Mouse (Mus musculus): ENCODE data around the gene Caprin1. TPM values are rescaled to one million over a fixed set of nuclear protein-coding genes. Genes with fewer than 3 reads are reported as not detected.

Caprin1 gene
- total and polyA plus RNA-seq, 2 experiments from 2014 or later, result 114 to 221 TPM

DNA sequence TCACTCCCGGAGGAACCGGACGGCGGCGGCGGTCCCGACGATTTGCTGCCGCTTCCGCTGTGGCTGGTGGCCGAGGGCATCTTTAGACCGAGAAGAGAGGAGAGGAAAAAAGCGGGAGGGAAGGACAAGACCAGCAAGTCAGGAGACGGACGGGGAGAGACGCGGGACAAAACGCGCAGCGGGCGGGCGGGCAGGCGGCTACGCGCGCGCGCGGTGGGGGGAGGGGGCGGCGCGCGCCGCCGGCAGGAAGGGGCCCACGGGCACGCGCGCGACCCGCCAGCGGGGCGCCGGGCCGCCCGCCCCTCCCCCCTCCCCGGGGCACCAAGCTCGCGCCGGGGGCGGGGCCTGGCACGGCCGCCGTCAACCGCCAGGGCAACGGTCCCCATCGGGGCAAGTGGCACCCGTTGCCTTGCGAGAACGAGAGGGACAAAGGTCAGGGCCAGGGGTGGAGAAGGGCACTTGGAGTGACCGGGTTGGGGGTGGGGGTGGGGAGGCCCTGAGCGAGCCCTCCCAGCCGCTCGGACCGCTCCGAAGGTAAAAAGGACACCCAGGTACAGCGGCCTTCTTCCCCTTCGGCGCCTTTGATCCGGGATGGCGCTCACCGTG lies 485 bp downstream of the Caprin1 start:
- peak overlapping the region; percentile 57 for H3K4me2 ChIP-seq (ENCODE audit: low read depth, low read length)
- H3K9me3 ChIP-seq (replicated peaks; ENCODE audit: control insufficient read depth, low read length), result no peaks in the 10 kb centered on the region
- peak overlapping the region; percentile 100 for H3K27ac ChIP-seq (ENCODE audit: low read depth)
- TF ChIP-seq EP300 (IDR thresholded peaks at IDR 0.05; ENCODE audit: low read depth) (no peak), CTCF (IDR thresholded peaks at IDR 0.05; ENCODE audit: low read depth) (no peak)
- peak; percentile 80 for DNase-seq (ENCODE audit: low spot score)
- H3K36me3 ChIP-seq (replicated peaks; ENCODE audit: control insufficient read depth, insufficient read depth, low read length), result peaks cover 15% of the 10 kb centered on the region
- no peaks in the 10 kb centered on the region for H3K27me3 ChIP-seq (ENCODE audit: control insufficient read depth, insufficient read depth, low read length)
- ATAC-seq (ENCODE audit: insufficient read depth, low read depth), result peak; percentile 76
- WGBS, result 0% methylated on average over 34 of the region's 72 CpGs
- peak overlapping the region; percentile 97 for H3K9ac ChIP-seq (replicated peaks; ENCODE audit: low read depth, low read length)
- H3K4me1 ChIP-seq (ENCODE audit: control insufficient read depth, insufficient read depth), result peaks cover 7% of the 10 kb centered on the region
- peak overlapping the region; percentile 78 for H3K4me3 ChIP-seq (ENCODE audit: low read depth, low read length)

DNA sequence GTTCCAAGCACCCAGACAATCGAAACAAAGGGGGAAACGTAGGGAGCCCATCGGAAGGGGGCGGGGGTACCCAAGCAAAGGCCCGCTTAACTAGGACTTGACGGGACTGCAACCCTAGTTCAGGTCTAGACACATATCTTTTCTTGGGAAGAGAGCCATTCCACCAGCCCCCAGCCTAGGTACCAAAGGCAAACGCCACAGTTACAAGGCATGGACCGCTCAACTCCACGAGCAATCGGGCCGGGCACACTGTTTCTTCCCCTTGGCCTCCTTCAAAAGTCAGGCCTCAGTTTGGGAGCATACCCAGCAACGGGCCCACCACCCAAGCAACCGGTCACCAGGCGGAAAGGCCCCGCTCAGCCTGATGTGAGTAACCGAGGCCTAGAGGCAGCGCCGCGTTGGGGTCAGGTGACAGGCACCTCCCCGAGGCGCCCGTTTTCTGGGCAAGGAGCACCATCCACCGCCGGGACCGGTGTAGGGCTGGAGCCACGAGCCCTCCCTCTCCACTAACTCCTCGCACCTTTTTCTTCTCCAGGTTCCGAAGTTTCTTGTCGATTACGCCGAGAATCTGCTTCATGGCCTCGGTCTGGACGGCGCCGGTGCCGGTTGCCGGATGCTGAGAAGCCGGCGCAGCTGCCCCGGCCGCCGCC lies 1.1 kb downstream of the Caprin1 start:
- 0% methylated on average over 42 of the region's 42 CpGs for WGBS

DNA sequence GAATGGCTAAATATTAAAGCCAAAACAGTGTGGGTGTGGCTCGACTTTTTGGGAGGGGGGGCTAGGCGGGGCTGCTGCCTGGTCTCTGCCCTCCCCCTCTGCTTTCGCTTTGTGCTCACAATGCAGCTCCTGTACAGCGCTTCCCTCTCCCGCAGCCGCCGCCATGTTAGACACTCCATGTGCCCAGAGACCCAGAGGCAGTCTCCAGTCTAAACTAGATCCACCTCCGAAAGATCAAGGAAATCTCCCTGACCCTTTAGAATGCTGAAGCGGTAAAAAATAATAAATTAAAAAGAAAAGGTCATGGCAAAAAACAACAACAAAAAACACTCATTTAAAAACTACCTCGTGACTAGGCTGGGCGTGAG lies 1.6 kb downstream of the Caprin1 start:
- peak overlapping the region; percentile 100 for H3K27ac ChIP-seq (ENCODE audit: low read depth)
- peak; percentile 47 for ATAC-seq (ENCODE audit: insufficient read depth, low read depth)
- peak overlapping the region; percentile 78 for H3K4me3 ChIP-seq (ENCODE audit: low read depth, low read length)
- H3K4me1 ChIP-seq (ENCODE audit: control insufficient read depth, insufficient read depth), result peaks cover 7% of the 10 kb centered on the region
- H3K9me3 ChIP-seq (replicated peaks; ENCODE audit: control insufficient read depth, low read length), result no peaks in the 10 kb centered on the region
- H3K9ac ChIP-seq (replicated peaks; ENCODE audit: low read depth, low read length), result peak overlapping the region; percentile 97
- peak overlapping the region; percentile 57 for H3K4me2 ChIP-seq (ENCODE audit: low read depth, low read length)
- peak; percentile 80 for DNase-seq (ENCODE audit: low spot score)
- no peak for TF ChIP-seq CTCF (IDR thresholded peaks at IDR 0.05; ENCODE audit: low read depth)
- TF ChIP-seq EP300 (IDR thresholded peaks at IDR 0.05; ENCODE audit: low read depth), result 0 out of 2 replicates have a peak, but pooled peaks have one; percentile 22
- peaks cover 19% of the 10 kb centered on the region for H3K36me3 ChIP-seq (replicated peaks; ENCODE audit: control insufficient read depth, insufficient read depth, low read length)
- under 1% methylated on average over 11 of the region's 11 CpGs for WGBS
- H3K27me3 ChIP-seq (ENCODE audit: control insufficient read depth, insufficient read depth, low read length), result no peaks in the 10 kb centered on the region

More for the DNA sequence above, 1.1 kb downstream of the Caprin1 start:
- Histone ChIP-seq H3K27me3 (ENCODE audit: control insufficient read depth, insufficient read depth, low read length) (no peaks in the 10 kb centered on the region), H3K4me1 (ENCODE audit: control insufficient read depth, insufficient read depth) (peaks cover 7% of the 10 kb centered on the region), H3K27ac (ENCODE audit: low read depth) (peak overlapping the region; percentile 100), H3K9ac (replicated peaks; ENCODE audit: low read depth, low read length) (peak overlapping the region; percentile 97), H3K9me3 (replicated peaks; ENCODE audit: control insufficient read depth, low read length) (no peaks in the 10 kb centered on the region), H3K4me3 (ENCODE audit: low read depth, low read length) (peak overlapping the region; percentile 78), H3K4me2 (ENCODE audit: low read depth, low read length) (peak overlapping the region; percentile 57), H3K36me3 (replicated peaks; ENCODE audit: control insufficient read depth, insufficient read depth, low read length) (peaks cover 15% of the 10 kb centered on the region)
- TF ChIP-seq EP300 (IDR thresholded peaks at IDR 0.05; ENCODE audit: low read depth) (no peak), CTCF (IDR thresholded peaks at IDR 0.05; ENCODE audit: low read depth) (no peak)
- DNase-seq (ENCODE audit: low spot score) (peak; percentile 39), ATAC-seq (ENCODE audit: insufficient read depth, low read depth) (peak; percentile 29)

DNA sequence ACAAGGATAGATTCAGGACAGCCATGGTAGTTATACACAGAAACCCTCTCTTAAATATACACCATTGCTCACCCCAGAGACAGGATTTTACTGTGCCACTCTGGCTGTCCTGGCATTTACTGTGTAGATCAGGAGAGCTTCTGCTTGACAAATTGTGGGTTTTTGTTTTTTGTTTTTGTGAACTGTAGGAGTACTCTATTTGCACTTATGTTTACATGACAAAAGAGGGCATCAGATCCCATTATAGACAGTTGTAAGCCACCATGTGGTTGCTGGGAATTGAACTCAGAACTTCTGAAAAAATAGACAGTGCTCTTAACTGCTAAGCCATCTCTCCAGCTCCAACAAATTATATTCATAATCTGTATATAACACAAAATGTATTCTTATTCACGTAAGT lies 5.4 kb downstream of the Caprin1 start:
- no peak overlapping the region for H3K27ac ChIP-seq (ENCODE audit: low read depth)
- peaks cover 31% of the 10 kb centered on the region for H3K36me3 ChIP-seq (replicated peaks; ENCODE audit: control insufficient read depth, insufficient read depth, low read length)
- H3K27me3 ChIP-seq (ENCODE audit: control insufficient read depth, insufficient read depth, low read length), result no peaks in the 10 kb centered on the region
- H3K4me2 ChIP-seq (ENCODE audit: low read depth, low read length), result no peak overlapping the region
- no peak overlapping the region for H3K4me3 ChIP-seq (ENCODE audit: low read depth, low read length)
- 86% methylated on average over 1 of the region's 1 CpGs for WGBS
- TF ChIP-seq EP300 (IDR thresholded peaks at IDR 0.05; ENCODE audit: low read depth), result no peak
- no peak for TF ChIP-seq CTCF (IDR thresholded peaks at IDR 0.05; ENCODE audit: low read depth)
- DNase-seq (ENCODE audit: low spot score), result no peak
- no peak for ATAC-seq (ENCODE audit: insufficient read depth, low read depth)
- H3K9ac ChIP-seq (replicated peaks; ENCODE audit: low read depth, low read length), result no peak overlapping the region
- H3K9me3 ChIP-seq (replicated peaks; ENCODE audit: control insufficient read depth, low read length), result no peaks in the 10 kb centered on the region
- peaks cover 3% of the 10 kb centered on the region; the same call in 1 of the 2 replicates for H3K4me1 ChIP-seq (ENCODE audit: control insufficient read depth, insufficient read depth)

DNA sequence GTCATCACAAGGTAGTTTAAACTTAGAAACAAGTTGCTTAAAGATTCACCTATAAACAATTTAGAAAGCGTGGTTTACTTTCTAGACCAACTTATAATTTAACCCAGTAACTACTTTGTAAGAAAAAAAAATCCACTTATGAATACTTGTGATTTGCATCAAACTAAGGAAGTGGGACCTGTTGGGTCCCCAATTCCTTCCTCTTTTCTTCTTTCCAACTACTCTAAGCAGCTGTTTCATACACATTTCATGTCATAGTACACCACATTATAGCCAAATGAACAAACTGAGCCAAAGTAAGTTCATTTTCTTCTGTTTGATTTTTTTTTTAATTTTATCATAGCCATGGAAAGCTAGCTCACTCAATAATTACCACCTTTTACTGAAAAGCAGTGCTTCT lies 11.7 kb downstream of the Caprin1 start:
- Histone ChIP-seq H3K9ac (replicated peaks; ENCODE audit: low read depth, low read length) (no peak overlapping the region), H3K27ac (ENCODE audit: low read depth) (no peak overlapping the region), H3K36me3 (replicated peaks; ENCODE audit: control insufficient read depth, insufficient read depth, low read length) (peaks cover 27% of the 10 kb centered on the region), H3K4me2 (ENCODE audit: low read depth, low read length) (no peak overlapping the region), H3K27me3 (ENCODE audit: control insufficient read depth, insufficient read depth, low read length) (no peaks in the 10 kb centered on the region), H3K4me3 (ENCODE audit: low read depth, low read length) (no peak overlapping the region), H3K4me1 (ENCODE audit: control insufficient read depth, insufficient read depth) (no peaks in the 10 kb centered on the region), H3K9me3 (replicated peaks; ENCODE audit: control insufficient read depth, low read length) (no peaks in the 10 kb centered on the region)
- WGBS, result 96% methylated on average over 1 of the region's 1 CpGs
- ATAC-seq (ENCODE audit: insufficient read depth, low read depth) (no peak), DNase-seq (ENCODE audit: low spot score) (no peak)
- TF ChIP-seq EP300 (IDR thresholded peaks at IDR 0.05; ENCODE audit: low read depth) (no peak), CTCF (IDR thresholded peaks at IDR 0.05; ENCODE audit: low read depth) (no peak)

Measured in heart, postnatal 0 days (tissue).